Mouse (Mus musculus): ENCODE measurements around the gene Astl. TPM values are rescaled to one million over a fixed set of nuclear protein-coding genes. Genes with fewer than 3 reads are reported as not detected.
A peak's percentile ranks its signal among the peaks of the same experiment; 100 is the strongest.

The Astl gene
- polyA plus RNA-seq, 1 experiment = not detected

GRCm38 (mm10) chr2:127314467-127315154 is 23.8 kb upstream of the Astl start:
- H3K4me1 ChIP-seq (ENCODE audit: control insufficient read depth, insufficient read depth, insufficient read length, low read length) = peaks cover 4% of the 10 kb centered on the region
- H3K4me3 ChIP-seq (ENCODE audit: insufficient read depth, low read depth, low read length) = no peak overlapping the region
- peak overlapping the region; percentile 29 for H3K27ac ChIP-seq (replicated peaks; ENCODE audit: low read depth, low read length)

GRCm38 (mm10) chr2:127315155-127315470 is 23.3 kb upstream of the Astl start:
- H3K27ac ChIP-seq (replicated peaks; ENCODE audit: low read depth, low read length) = no peak overlapping the region
- peaks cover 4% of the 10 kb centered on the region for H3K4me1 ChIP-seq (ENCODE audit: control insufficient read depth, insufficient read depth, insufficient read length, low read length)
- H3K4me3 ChIP-seq (ENCODE audit: insufficient read depth, low read depth, low read length) = no peak overlapping the region

- Histone ChIP-seq H3K27ac (replicated peaks; ENCODE audit: low read depth, low read length) (no peak overlapping the region), H3K4me3 (ENCODE audit: insufficient read depth, low read depth, low read length) (no peak overlapping the region), H3K4me1 (ENCODE audit: control insufficient read depth, insufficient read depth, insufficient read length, low read length) (peaks cover 4% of the 10 kb centered on the region)
Observed at GRCm38 (mm10) chr2:127316431-127316830, 22.0 kb upstream of the Astl start.

GRCm38 (mm10) chr2:127318136-127318535 is 20.3 kb upstream of the Astl start:
- H3K4me3 ChIP-seq (ENCODE audit: insufficient read depth, low read depth, low read length) = no peak overlapping the region
- H3K4me1 ChIP-seq (ENCODE audit: control insufficient read depth, insufficient read depth, insufficient read length, low read length) = peaks cover 4% of the 10 kb centered on the region

GRCm38 (mm10) chr2:127319071-127319470 is 19.4 kb upstream of the Astl start:
- Histone ChIP-seq H3K27ac (replicated peaks; ENCODE audit: low read depth, low read length) (no peak overlapping the region), H3K4me3 (ENCODE audit: insufficient read depth, low read depth, low read length) (no peak overlapping the region), H3K4me1 (ENCODE audit: control insufficient read depth, insufficient read depth, insufficient read length, low read length) (peaks cover 2% of the 10 kb centered on the region)

More at GRCm38 (mm10) chr2:127318136-127318535, 20.3 kb upstream of the Astl start:
- no peak overlapping the region for H3K27ac ChIP-seq (replicated peaks; ENCODE audit: low read depth, low read length)

GRCm38 (mm10) chr2:127322671-127323285 is 15.7 kb upstream of the Astl start:
- H3K27ac ChIP-seq (replicated peaks; ENCODE audit: low read depth, low read length) = no peak overlapping the region
- H3K4me1 ChIP-seq (ENCODE audit: control insufficient read depth, insufficient read depth, insufficient read length, low read length) = no peaks in the 10 kb centered on the region
- H3K4me3 ChIP-seq (ENCODE audit: insufficient read depth, low read depth, low read length) = no peak overlapping the region

- Histone ChIP-seq H3K4me3 (ENCODE audit: insufficient read depth, low read depth, low read length) (no peak overlapping the region), H3K27ac (replicated peaks; ENCODE audit: low read depth, low read length) (no peak overlapping the region), H3K4me1 (ENCODE audit: control insufficient read depth, insufficient read depth, insufficient read length, low read length) (peaks cover 3% of the 10 kb centered on the region; the same call in 1 of the 2 replicates)
Observed at GRCm38 (mm10) chr2:127323667-127324066, 14.8 kb upstream of the Astl start.

- no peak overlapping the region for H3K4me3 ChIP-seq (ENCODE audit: insufficient read depth, low read depth, low read length)
- no peak overlapping the region for H3K27ac ChIP-seq (replicated peaks; ENCODE audit: low read depth, low read length)
- peaks cover 3% of the 10 kb centered on the region; the same call in 1 of the 2 replicates for H3K4me1 ChIP-seq (ENCODE audit: control insufficient read depth, insufficient read depth, insufficient read length, low read length)
Observed at GRCm38 (mm10) chr2:127324456-127324855, 14.0 kb upstream of the Astl start.

GRCm38 (mm10) chr2:127328090-127328851 is 10.2 kb upstream of the Astl start:
- peaks cover 3% of the 10 kb centered on the region; the same call in 1 of the 2 replicates for H3K4me1 ChIP-seq (ENCODE audit: control insufficient read depth, insufficient read depth, insufficient read length, low read length)
- H3K27ac ChIP-seq (replicated peaks; ENCODE audit: low read depth, low read length) = no peak overlapping the region
- no peak overlapping the region for H3K4me3 ChIP-seq (ENCODE audit: insufficient read depth, low read depth, low read length)

- Histone ChIP-seq H3K4me3 (ENCODE audit: insufficient read depth, low read depth, low read length) (no peak overlapping the region), H3K27ac (replicated peaks; ENCODE audit: low read depth, low read length) (no peak overlapping the region), H3K4me1 (ENCODE audit: control insufficient read depth, insufficient read depth, insufficient read length, low read length) (peaks cover 3% of the 10 kb centered on the region; the same call in 1 of the 2 replicates)
Observed at GRCm38 (mm10) chr2:127332807-127333570, 5.5 kb upstream of the Astl start.

- H3K27ac ChIP-seq (replicated peaks; ENCODE audit: low read depth, low read length) = no peak overlapping the region
- H3K4me3 ChIP-seq (ENCODE audit: insufficient read depth, low read depth, low read length) = no peak overlapping the region
- no peaks in the 10 kb centered on the region for H3K4me1 ChIP-seq (ENCODE audit: control insufficient read depth, insufficient read depth, insufficient read length, low read length)
Observed at GRCm38 (mm10) chr2:127333945-127334603, 4.4 kb upstream of the Astl start.

GRCm38 (mm10) chr2:127335078-127335541 is 3.3 kb upstream of the Astl start:
- H3K4me3 ChIP-seq (ENCODE audit: insufficient read depth, low read depth, low read length) = no peak overlapping the region
- no peak overlapping the region for H3K27ac ChIP-seq (replicated peaks; ENCODE audit: low read depth, low read length)
- no peaks in the 10 kb centered on the region for H3K4me1 ChIP-seq (ENCODE audit: control insufficient read depth, insufficient read depth, insufficient read length, low read length)

GRCm38 (mm10) chr2:127335767-127336496 is 2.5 kb upstream of the Astl start, which contains the start of gene Dusp2:
Gene Dusp2, plus strand, starts transcription at chr2:127336159.
- Histone ChIP-seq H3K27ac (replicated peaks; ENCODE audit: low read depth, low read length) (no peak within 1 kb of the TSS), H3K4me3 (ENCODE audit: insufficient read depth, low read depth, low read length) (peak within 1 kb of the TSS; percentile 71), H3K4me1 (ENCODE audit: control insufficient read depth, insufficient read depth, insufficient read length, low read length) (no peaks in the 10 kb centered on the region)

- H3K27ac ChIP-seq (replicated peaks; ENCODE audit: low read depth, low read length) = no peak overlapping the region
- peak overlapping the region; percentile 71 for H3K4me3 ChIP-seq (ENCODE audit: insufficient read depth, low read depth, low read length)
Observed at GRCm38 (mm10) chr2:127336497-127336832, 2.0 kb upstream of the Astl start.

More at GRCm38 (mm10) chr2:127336497-127336832, 2.0 kb upstream of the Astl start:
- H3K4me1 ChIP-seq (ENCODE audit: control insufficient read depth, insufficient read depth, insufficient read length, low read length) = no peaks in the 10 kb centered on the region

Measured in brown adipose tissue, adult 24 weeks (tissue).